Mouse (Mus musculus): ENCODE measurements around the gene Tanc1.
A peak's percentile ranks its signal among the peaks of the same experiment; 100 is the strongest.

Gene Tanc1

DNA sequence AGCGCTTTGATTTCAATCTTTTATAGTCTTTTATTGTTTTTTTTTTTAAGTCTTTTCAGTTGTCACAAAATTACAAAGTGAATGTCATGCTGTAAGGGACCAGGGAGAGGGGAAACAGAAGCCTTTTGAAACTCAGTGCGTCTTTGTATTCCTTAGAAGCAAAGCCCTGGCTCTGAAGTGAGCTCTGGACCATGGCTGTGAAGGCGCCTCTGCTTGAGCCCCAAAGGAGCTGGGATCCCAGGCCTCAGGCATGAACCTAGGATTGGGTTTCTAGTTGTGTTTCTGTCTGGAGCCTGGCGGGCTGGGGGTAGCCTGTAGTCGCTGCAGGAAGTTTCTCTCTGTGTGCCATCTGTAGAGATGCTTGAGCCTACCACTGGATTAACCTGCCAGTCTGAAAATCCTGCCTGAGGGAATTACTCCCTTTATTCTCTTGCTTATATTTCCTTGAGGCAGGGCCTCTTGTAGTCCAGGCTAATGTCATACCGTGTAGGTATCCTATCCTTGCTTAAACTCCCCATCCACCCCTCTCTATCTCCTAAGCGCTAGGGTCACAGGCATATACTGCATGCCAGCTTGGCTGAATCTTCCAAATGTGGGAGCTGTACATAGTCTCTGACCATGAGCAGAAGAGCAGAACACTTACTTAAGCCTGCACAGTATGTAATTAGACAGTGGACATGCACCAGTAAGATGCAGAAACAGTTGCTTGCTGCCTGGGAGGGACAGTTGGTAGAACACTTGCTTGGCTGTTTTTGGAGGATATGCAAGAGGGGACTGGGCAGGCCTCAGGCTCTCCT lies 177.1 kb downstream of the Tanc1 start:
- DNase-seq (ENCODE audit: inconsistent ontology term) = no peak

DNA sequence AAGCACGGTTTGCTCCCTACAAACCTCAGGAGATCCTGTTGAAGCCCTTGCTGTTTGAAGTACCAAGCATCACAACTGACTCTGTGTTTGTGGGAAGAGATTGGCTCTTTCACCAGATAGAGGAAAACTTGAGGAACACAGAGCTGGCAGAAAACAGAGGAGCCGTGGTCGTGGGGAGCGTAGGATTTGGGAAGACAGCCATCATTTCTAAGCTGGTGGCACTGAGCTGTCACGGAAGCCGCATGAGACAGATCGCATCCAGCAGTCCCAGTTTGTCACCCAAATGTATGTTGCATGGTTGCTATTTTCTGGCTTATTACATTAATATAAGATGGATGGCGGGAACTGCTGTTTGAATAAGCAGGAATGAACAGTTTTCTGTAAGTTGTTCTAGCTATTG lies 179.8 kb downstream of the Tanc1 start:
- DNase-seq (ENCODE audit: inconsistent ontology term) = no peak

DNA sequence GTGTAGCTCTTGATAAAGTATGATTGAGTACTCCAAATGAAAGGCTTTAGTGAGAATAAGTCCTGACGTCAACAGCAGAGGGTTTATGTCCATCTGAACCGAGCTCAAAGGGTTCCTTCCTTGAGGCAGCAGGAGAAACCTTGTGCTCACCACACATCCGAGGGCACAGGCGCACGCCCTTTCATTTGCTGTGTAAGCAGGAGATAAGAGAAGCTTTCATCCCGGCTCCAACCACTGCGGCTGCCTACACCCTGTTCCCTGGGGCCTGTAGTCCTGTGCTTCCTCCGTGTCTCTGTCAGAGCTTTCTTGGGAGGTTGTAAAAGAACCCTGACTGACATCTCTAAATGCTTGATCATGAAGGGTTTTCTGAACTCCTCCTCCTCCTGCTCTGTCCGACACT lies 181.5 kb downstream of the Tanc1 start:
- DNase-seq (ENCODE audit: inconsistent ontology term) = no peak

DNA sequence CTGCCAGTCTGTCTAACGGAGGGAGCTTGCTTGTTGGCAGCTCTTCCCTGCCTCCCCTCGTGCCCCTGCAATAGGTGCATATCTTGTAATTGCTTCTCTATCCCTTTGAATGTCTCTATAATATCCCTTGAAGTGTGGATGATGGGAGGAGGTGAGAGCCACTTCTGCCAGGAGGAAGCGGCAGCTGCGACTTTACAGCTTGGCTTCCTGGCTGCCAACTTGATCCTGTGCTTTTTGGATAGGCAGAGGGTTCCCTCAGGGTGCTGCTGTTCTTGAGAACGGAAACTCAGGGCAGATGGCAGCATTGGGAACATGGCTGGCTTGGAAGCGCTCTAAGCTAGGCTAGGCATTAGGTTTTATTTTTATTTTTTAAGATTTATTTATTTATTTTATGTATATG lies 183.0 kb downstream of the Tanc1 start:
- DNase-seq (ENCODE audit: inconsistent ontology term) = no peak

DNA sequence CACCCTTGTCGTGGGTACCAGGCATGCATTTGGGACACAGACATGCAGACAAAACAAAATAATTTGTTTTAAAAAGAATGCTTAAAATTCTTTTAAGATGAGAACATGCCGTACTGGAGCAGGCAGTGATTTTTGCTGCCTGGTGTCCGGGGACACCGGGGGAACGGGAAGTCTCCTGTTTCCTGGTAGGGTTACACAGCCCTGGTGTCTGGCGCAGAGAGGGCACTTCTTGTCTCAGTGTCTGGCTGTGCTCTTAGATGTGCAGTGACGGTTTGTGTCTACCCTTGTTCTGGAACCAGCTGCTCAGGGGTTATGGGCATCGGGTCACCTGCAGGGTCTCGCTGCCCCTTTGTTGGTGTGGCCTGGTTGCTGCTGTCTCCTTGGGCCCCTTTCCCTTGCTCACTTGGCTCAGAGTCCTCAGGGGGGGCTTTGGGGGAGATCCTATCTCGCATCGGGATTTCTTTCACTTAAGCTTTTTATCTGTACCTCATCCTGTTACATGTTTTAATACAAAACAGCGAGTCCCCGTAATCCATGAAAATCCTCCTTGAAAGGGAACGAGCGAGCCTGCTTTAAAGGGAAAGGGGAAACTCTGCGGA lies 187.2 kb downstream of the Tanc1 start:
- DNase-seq (ENCODE audit: inconsistent ontology term) = no peak

DNA sequence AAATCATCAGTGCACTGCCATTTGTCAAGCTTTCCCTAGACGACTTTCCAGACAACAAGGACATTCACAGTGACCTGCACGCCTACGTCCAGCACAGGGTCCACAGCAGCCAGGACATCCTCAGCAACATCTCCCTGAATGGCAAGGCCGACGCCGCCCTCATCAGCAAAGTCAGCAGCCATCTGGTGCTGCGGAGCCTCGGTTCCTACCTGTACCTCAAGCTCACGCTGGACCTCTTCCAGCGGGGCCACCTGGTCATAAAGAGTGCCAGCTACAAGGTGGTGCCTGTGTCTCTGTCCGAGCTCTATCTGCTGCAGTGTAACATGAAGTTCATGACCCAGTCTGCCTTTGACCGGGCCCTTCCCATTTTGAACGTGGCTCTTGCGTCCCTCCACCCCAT lies 187.7 kb downstream of the Tanc1 start:
- no peak for DNase-seq (ENCODE audit: inconsistent ontology term)

DNA sequence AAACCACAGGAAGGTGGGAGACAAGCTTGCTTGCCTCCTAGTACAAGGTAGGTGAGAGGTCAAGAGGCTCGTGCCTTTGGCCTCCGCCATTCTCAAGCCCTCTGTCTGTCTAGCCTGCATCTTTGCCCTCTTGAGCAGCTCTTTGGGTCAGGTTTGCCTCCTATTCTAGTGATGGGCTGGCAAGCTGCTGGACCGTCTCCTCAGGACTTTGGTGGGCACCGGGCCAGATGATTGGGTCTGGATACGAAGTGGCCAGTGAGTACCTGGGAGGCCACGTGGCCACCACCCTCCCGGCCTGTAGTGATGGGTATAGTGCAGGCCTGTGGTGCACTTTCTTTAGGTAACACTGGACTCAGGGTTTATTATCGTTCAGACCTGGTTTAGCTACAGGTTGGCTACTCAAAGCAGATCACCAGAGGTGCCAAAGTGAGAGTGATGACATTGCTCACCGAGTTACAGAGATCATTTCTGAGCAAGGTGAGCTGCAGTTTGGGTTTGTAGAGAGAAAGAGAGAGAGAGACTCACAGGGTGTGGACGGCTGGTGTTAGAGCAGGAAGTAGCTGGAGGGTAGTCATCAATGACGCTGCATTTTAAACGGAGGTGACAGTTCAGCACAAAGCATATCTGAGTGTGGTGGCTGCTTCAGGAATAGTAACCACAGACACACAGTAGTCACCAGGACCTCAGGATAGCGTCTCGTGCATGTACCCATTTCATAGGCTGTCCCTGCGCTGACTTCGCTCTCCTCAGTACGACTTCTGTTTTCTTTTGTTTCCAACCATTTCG lies 188.8 kb downstream of the Tanc1 start:
- no peak for DNase-seq (ENCODE audit: inconsistent ontology term)

DNA sequence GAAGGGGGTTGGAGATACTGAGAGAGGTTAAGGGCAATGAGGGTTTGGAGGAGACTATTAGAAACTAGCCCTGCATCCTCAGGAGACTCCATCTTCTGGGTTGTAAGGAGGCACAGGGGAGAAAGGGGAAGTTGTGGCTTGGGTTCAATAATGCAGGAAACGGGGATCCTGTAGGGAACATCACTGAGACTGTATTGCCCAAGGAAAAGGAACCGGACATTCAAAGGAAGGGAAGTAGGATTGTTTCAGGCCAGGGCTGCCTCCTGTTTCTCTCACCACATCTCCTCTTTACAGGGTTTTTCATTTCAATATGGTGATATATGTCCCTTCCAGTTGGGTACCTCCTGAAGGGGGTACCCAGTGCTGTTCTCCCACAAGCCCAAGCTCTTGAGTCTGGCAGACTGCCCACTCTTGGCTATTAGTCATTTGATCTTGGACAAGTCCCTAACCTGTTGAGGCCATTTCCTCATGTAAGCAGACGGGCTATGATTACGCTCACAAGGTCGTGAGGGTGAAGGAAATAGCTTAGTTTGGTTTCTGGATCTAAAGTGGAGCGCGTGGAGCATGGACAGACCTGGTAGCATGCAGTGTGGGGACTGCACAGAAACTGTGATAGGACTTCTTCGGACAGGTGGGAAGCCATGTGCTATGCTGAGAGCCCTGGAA lies 191.0 kb downstream of the Tanc1 start:
- no peak for DNase-seq (ENCODE audit: inconsistent ontology term)

DNA sequence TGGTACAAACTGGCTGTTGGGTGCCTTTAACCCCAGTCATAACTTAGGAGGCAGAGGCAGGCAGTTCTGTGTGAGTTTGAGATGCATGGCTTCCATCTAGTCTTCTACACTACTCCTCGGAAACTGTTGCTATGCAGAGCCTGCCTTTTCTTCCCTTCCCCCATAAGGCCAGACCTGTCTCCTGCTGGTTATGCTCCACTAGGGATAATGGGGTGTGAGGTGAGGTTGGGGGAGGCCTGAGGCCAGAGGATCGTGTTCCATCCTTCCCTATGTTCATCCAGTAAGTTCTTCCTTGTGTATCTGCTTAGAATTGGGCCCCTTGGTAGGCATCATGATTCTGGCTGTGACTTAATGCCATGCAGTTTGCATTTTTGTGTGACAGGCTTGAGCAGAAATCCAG lies 193.8 kb downstream of the Tanc1 start:
- no peak for DNase-seq (ENCODE audit: inconsistent ontology term)

DNA sequence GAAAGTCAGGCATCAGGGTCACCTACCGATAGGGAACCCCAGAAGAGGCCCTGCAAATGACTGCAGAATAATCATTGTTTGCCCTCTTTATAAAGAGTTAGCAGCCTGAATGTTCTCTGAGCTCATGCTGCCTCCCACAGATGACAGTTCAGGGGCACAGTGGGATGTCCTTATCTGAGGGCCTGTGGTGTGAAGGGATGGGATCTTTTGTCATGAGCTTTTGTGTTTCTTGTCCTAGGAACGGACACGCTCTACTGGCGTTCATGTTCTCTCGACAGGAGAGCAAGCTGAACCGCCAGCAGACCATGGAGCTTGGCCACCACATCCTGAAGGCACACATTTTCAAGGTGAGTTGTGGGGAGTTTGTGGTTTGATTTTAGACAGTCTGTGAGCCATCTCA lies 194.2 kb downstream of the Tanc1 start:
- no peak for DNase-seq (ENCODE audit: inconsistent ontology term)

DNA sequence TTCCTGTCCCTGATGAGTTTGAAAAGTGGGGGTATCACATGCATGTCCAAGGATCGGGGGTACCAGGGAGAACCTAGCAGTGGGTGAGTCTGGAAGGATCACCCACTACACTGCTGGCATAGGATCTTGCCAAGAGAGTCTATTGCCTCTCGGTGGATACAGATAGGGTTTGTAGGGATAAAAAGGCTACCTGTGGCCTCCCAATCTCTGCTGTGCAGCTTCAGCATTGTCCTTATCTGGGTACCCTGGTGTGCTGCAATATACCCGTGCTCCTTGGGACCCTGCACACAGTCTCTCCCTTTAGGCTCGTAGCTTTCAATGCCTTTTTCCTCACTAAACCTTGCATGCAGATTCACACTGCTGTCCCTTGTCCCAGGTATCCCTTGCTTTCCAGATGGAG lies 196.8 kb downstream of the Tanc1 start:
- no peak for DNase-seq (ENCODE audit: inconsistent ontology term)

DNA sequence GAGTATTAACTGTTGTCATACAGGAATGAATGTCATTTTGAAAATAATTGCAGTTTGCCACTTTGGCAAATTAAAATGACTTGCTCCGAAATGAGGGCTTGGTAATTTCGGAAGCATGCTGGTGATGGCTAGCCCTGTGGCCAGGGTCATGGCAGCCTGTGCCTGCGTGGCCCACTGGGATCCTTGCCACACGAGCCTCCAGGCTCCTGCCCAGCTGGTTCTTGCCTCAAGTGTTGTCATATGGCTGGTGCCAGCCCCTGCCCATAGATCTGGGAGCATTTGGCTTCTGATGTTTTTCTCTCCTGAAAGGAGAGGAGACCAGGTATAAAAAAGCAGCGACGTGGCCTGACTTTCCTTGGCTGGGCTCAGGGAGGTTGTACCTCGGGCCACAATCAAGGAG lies 198.2 kb downstream of the Tanc1 start:
- DNase-seq (ENCODE audit: inconsistent ontology term) = peak; percentile 51

DNA sequence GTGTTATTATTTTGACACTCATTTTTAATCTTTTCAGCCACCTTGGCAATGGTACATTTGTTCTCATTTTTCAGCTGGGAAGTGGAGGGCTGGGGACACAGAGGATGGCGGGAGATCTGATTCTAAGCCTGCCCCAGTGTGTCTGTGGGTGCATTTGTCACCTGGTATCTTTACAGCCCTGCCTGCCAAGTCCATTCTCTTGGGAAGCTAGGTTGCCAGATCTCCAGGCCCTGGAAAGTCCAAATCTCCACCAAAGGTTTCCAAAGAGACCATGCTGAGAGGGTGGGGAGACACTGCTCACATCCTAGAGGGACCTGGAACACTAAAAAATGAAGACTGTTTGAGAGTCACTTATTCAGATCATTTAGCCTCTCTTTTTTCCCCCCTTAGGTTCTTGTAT lies 199.4 kb downstream of the Tanc1 start:
- no peak for DNase-seq (ENCODE audit: inconsistent ontology term)

DNA sequence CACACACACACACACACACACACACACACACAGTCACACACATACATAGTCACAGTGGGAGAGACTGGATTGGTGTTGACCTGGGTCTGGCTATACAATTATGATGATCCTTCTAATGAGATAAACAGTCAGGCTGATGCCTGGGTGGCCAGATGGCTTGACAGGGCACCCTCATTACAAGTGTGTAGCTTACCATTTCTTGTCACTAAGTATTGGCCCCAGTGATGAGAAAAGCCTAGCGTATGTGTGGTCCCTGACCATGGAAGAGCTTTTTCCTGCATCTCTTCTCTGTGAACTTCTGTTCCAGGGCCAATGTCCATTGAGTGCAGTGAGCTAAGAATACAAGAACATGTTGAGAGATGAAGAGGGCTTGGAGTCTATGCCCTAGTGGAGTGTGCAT lies 200.8 kb downstream of the Tanc1 start:
- no peak for DNase-seq (ENCODE audit: inconsistent ontology term)

DNA sequence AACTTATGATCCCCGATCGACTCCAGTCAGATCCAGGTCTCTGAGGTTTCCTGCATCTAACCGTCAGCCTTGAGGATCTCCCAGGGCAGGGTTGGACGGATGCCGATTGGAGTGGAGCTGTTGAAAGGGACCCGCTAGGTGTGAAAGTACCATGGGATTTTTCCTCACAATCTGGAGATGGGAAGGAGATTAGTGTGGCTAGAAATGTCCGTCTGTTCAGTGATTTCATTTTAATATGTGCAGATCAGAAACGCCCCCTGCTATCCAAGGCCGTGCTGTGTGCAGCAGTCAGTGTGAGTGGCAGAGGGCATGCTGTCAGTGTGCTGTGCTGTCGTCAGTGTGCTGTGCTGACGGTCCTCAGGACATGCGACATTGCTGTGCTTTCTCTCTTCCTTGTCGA lies 201.6 kb downstream of the Tanc1 start:
- no peak for DNase-seq (ENCODE audit: inconsistent ontology term)

DNA sequence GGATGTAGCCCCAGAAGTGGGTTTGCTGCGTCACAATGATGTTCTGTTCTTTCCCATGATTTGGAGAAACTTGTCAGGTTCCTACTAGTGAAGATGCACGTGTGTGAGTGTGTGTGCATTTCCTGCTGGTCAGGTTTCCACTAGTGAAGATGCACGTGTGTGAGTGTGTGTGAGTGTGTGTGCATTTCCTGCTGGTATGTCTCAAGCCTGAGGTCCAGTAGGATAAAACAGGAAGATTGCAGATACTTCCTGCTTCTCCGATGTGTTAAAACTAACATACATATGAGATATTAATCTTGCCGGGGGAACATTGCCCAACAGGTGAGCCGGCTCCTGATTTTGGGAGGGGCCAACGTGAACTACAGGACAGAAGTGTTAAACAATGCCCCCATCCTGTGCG lies 203.2 kb downstream of the Tanc1 start:
- DNase-seq (ENCODE audit: inconsistent ontology term) = no peak

DNA sequence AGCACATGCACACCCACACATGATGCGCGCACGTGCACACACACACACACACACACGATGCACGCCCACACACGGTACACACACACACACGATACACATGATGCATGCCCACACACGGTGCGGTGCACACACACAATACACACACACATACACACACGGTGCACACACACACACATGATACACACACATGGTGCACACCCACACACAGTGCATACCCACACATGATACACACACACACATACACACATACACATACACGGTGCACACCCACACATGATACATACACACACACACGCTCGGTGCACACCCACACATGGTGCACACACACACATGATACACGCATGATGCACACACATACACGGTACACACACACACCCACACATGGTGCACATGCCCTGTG lies 206.8 kb downstream of the Tanc1 start:
- no peak for DNase-seq (ENCODE audit: inconsistent ontology term)

DNA sequence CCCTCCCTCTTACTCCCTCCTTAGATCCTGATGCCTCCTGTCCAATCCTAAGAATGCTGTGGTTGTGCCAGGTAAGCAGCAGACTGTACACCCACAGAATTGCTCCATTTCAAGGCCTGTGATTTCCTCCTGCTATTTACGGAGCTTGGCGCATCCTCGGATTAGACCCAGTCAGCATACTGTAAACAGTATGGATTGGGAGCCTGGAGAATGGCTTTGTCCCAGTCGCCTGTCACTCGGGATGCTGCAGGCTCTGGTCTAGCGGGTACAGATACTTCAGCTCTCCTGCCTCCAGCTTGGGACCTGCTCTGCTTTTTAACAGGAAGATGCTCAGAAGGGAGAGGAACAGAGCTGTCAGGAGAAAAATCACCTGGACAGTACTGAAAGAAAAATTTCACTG lies 207.6 kb downstream of the Tanc1 start:
- DNase-seq (ENCODE audit: inconsistent ontology term) = no peak

DNA sequence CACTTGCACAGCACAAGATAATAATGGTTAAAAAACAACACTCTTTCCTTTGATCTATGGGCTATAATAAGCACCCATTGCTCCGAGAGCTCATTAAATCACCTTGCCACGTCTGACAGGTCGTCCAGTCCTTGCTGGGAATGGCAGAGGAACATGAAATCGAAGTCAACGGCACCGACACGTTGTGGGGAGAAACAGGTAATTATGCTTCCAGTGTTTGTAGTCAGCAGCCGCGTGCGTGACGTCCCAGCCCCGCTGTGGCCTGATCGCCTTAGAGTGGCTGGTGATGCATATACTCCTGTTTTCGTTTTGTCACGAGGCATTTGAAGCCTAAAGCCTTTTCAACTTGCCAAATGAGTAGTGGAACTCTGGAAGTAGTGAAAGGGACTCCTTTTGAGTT lies 208.2 kb downstream of the Tanc1 start:
- no peak for DNase-seq (ENCODE audit: inconsistent ontology term)

DNA sequence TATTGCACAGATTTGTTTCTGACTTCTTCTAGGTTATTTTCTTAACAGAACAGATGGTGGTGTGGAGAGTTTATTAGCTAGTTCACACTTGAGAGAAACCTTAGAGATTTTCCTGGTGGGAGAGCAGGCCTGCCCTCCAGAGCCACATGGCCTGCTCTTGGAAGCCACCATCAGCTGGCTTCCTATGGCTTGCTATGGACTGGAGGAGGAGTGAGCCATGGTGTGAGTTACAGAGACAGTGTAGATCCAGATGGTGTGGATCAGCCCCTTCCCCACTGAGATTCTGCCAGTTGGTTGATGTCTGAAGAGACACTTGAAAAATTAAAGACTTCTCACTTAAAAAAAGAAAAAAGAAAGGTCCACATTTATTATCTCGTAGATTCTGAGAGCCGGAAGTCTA lies 209.2 kb downstream of the Tanc1 start:
- DNase-seq (ENCODE audit: inconsistent ontology term) = no peak

DNA sequence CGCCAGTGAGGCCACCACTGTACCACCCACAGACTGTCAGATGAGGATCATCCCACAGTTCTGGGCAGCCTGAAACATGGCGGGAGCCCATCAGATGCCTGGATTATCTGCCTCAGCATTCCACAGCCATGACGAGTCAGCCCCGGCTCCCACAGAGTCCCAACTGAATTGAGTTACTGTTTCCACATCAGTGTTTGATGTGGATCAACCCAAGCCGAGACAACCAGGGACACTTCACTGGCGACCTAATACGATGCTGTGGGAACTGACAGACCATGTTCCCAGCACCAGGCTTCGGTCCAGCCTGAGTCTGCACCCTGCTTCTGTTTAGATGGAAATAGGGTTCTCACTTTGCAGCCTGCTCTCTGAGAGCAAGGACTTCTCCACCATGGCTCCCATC lies 212.4 kb downstream of the Tanc1 start:
- DNase-seq (ENCODE audit: inconsistent ontology term) = peak; percentile 95

DNA sequence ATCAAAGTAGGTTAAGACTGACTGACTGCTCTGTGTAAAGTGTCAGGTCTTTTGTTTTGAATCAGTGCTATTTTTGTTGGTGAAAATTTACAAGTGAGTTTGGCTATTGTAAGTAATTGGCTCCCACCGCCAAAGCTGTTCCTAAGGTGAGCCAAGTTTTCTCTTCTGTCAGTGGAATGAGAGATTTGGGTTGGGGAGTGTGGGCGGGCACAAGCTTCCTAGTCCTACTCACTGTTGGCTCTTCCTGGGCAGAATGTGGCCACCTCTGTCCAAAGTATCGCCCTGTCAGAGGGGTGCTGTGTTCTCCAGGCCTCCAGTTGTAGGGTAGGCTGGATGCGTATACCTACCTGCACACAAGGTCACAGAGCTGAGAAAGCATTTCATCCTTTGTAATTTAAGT lies 213.5 kb downstream of the Tanc1 start:
- DNase-seq (ENCODE audit: inconsistent ontology term) = peak; percentile 74
